Mouse (Mus musculus): Measurements from ENCODE around the gene Myo1d.

The Myo1d gene

GRCm38 (mm10) chr11:80779527-80780344, at the start of gene Myo1d:
Myo1d (minus strand) TSS chr11:80780025.
- DNase-seq, result peak; percentile 92

DNA sequence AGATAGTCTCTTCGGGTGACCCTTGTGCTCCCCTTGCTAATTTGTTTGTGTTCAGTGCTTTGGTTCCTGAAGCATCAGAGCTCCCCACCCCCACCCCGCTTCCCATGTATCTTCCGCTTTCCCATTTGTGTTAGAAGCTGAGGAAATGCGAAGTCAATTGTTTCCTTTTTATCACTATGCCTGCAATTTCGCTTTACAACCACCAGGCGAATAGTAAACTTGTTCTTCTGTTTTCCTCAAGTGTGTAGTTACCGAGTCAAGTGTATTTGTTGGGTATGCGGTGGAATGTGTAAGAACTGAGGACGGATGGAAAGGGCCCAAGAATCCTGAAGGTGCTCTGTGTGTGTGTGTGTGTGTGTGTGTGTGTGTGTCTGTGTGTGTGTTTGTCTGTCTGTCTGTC, 42.0 kb upstream of the Myo1d start:
- no peak for DNase-seq

GRCm38 (mm10) chr11:80821296-80821695, 41.5 kb upstream of the Myo1d start:
- DNase-seq, result peak; percentile 63

GRCm38 (mm10) chr11:80820085-80820484, 40.3 kb upstream of the Myo1d start:
- DNase-seq, result peak; percentile 33

DNA sequence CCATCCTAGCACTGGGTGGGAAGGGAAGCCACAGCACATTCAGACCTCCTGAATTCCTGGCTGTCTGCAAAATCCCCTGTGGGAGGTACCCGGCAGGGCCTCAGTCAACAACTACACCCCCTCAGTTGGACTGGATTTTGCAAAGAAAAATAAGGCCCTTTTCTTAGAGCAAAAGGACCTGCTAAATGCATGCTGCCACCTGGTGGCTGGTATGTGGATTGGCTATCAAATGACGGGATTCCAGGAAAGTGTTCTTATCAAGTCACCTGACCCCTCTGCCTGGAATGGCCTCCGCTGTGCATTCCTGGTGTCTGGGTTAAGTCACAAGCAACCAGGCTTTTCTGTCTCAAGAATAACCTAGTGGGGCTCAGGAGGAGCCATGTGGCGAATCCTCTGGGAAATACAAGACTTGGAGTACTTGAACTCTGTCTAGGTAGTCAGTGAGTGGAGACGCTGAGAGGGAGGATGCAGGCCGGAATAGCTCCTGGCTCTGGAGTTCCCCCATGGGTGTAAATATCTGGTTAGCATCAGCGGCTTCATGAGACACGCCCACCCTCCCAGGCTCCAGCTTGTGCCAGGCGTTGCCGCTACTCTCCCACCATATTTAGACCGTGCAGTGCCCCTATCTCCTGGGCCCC, 38.4 kb upstream of the Myo1d start:
- DNase-seq, result peak; percentile 91

DNA sequence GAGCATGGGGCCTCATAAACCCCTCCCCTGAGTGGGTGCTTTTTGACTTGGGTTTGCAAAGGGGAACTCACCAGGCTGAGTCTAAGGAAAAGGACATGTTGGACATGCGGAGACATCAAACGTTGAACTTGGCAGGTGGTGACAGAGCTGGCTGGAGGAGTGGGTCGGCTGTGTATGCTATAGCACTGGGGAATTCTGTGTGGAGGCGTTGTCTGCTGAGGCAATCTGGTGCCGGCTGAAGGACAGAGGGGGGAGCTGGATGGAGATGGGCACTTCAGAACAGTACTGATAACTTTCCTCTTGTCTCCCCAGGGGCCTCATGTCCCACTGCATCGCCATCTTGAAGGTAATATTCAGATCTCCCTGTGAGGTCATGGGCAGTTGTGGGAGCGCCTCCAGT, 35.5 kb upstream of the Myo1d start:
- no peak for DNase-seq

DNA sequence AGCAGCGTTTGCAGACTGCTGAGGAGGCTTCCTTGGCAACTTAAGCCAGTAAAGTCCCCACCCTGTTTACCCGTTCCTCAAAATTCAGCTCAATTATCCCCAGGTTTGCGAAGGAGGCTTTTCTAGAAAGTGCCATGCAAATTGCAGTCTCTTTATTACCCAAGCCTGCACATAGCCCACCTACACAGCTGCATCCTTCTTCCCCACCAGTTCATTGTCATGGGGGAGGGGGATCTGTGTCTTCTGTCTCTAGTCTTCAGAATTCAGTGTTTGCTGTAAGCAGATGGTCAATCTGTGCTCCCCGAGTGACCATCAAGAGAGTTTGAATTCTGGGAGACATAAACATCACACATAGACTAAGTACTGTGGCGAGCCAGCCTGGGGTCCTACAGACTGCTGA, 31.3 kb upstream of the Myo1d start:
- no peak for DNase-seq

- DNase-seq, result peak; percentile 73
Observed at GRCm38 (mm10) chr11:80809993-80810821, 30.4 kb upstream of the Myo1d start, which contains the start of gene Tmem98. Tmem98 (plus strand) TSS chr11:80810175.

DNA sequence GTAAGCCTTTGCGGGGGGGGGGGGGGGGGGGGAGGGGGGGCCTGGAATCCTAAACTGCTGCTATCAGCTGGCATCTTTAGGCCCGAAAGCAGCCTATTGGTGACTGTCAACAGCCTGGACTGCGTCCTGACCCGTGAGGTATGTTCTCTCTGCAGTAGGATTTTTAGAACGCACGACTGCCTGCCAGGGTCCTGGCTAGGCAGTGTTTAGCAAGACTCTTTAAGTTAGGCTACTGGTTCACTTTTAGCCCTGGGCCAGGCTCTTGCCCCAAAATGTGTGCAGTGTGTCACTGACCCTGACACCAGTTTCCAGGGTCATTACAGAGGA, 29.8 kb upstream of the Myo1d start:
- DNase-seq, result no peak

GRCm38 (mm10) chr11:80808551-80809070, 28.8 kb upstream of the Myo1d start:
- peak; percentile 75 for DNase-seq

DNA sequence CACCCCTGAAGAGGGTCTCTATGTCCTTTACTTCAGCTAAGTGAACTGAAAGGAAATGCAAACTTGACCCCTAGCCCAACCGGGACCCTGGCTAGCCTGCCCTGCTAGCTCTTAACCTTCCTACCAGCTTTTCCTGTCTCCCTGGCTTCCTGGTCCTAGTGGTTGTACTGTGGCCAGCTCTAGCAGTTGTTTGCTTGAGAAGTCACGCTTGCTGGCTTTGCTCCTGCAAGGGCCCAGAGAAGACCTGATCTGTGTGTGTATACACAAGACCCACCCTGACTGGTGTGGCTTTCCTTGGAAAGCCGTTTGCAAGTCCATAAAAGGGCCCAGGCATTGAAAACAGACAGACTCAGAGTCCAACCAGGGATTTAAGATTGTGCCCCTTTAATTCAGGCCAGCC, 22.9 kb upstream of the Myo1d start:
- DNase-seq, result peak; percentile 81

- DNase-seq, result peak; percentile 31
Observed at GRCm38 (mm10) chr11:80799979-80800378, 20.2 kb upstream of the Myo1d start.

DNA sequence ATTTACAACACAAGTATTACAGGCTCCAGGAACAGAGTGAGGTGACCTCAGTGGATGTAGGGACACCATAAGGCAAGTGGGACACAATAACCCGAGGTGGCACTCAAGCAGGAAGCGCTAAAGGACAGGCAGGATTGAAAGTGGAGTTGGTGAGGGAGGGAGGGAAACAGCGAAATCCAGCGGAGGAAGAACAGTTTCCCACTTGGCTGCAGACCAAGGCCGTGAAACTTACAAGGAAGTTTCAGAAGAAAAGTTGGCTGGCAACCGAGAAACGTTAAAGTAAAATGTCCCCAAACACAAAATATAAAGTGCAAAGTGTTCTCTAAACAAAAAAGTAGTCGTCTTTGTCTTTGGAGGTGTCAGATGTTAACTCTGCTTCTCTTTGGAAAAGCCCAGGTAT, 15.6 kb upstream of the Myo1d start:
- DNase-seq, result peak; percentile 53

DNA sequence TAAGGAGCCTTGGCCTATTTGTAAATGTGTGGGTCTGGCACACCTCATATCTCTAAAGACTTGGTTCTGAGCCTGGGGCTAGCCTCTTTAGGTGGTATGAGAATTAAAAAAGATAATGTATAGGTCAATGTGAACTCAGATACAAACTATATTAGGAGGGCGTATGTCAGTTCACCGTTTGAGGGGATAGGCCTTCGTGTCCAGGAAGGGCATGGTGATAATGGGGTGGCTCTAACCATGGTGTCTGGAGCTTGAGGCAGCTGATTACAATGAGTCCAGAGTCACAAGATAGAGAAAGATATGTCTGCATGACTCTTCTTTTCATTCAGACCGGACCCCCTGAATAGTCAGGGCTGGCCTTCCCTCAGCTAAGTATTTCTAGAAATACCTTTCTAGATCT, 14.5 kb upstream of the Myo1d start:
- no peak for DNase-seq

GRCm38 (mm10) chr11:80793386-80793785, 13.6 kb upstream of the Myo1d start:
- no peak for DNase-seq

DNA sequence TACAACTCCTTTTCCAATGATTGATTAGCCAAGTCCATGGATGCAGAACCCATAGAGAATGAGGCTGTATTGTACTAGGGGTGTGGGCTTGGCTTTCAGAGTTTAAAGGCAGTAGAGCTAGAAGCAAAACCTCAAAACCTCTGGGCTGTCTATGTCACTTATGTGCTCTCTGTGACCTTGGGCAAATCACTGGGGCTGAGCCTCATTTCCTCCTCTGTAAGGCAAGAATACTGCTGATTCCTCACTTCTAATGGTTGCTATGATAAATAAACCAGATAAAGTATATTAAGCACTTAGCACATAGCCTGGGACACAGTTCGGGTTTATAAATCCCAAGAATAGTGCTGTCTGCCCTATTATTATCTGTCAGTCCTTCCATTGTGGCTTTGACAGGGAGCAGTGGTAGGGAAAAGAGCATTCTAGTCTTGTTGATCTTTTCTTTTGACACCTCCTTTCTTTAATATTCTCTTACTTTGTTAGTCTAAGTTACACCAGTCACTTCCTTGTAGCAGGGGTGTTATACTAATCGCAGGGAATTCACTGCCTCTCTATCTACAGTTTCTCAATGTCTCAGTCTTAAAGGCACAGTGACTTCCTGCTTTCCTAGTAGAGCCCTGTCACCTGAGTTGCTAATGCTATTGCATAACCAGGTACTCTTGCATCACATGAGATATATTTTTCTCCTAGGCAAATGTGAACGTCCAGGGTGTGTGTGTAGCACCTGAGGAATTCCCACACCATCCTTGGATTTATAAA, 12.0 kb upstream of the Myo1d start:
- no peak for DNase-seq

- no peak for DNase-seq
Observed at GRCm38 (mm10) chr11:80790413-80790812, 10.6 kb upstream of the Myo1d start.

DNA sequence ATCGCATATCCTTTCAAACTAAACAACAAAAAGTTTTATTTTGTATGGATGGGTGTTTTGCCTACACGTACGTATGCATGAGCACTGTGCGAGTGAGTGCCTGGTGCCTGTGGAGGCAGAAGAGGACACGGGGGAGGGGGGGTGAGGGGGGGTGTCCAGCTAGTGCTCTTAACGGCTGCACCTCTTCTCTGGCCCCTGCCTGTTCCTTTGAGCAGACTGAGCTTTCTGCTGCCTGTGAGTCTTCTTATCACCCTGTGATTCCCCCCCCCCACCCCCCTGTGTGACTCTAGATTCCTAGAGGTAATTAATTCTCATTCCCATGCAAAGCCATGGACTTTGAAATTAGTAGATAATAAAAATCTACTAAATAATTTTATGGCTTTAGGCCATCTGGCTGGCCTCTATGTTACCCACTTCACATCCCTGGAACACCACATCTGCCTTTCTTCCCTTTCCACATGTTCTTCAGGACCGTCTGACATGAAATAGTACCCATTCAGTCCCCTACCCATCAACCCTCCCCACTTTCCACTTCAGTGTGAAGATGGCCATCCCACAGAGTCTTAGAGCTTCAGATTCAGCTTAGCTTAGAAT, 9.9 kb upstream of the Myo1d start:
- DNase-seq, result no peak

DNA sequence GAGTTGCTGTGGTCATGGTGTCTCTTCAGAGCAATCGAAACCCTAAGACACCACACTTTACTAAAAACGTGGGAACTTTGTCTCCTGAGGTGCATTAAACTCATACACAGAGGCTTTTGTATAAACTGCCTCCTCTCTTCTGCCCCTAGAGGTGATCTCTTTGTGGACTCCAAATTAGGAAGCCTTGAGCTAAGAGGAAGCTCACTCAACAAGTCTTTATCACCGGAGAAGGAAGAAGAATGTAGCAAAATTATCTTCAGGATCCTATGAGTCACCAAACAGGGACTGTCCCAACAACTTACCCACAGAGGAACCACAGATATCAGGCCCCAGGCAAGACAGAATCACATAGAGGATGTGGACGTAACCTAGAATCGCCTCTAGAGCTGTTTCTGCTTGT, 5.8 kb upstream of the Myo1d start:
- DNase-seq, result no peak

GRCm38 (mm10) chr11:80784294-80784743, 4.5 kb upstream of the Myo1d start:
- peak; percentile 72 for DNase-seq

DNA sequence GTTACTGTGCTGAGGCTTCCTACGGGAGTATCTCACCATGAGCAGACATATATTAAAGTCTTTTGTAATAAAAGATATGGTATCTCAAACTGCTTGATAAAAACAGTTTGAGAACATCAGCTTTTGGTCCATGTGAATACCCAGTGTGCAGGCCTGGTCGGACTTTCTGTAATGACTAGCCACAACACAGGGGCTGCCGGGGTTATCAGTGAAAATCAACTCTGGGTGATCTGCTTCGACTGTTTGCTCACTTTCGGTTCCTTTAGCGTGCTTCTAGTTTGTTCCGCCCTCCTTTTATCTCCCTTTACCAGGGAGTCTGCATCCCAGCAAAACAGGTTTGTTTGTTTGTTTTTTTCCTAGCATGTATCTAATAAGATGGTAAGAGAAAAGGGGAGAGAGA, 3.6 kb upstream of the Myo1d start:
- no peak for DNase-seq

DNA sequence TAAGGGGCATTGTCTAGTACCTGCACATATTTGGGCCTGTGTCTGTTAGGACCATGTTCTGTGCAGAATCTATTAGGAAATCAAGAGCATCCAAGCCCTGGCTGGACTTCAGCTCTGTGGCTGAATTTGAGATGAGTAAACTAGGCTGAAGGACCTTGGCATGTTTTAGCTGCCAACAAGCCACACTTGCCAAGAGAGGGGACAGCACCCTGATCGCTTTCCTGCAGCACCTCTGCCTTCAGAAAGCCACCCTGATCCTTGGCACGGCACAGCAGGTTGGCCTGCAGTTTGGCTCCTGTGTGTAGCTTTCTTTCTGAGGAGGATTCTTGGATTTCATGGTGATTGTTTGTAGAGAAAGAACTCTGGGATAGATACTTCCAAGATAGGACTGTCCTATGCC, 1.7 kb upstream of the Myo1d start:
- DNase-seq, result no peak
